Mouse (Mus musculus) hindlimb bud, embryonic 11.5 days (tissue): ENCODE results near the gene Arpc5.
"Not testable (repeated sequence)": the region's sequence is repeated elsewhere in the genome, so short reads cannot be mapped to it uniquely, and the experiment has no call there.

Source experiments
- DNase-seq: peaks from one replicate; pipeline ENCODE4 v3.0.0-alpha.2; 2012; ENCODE audit warnings: low read depth, low spot score; ENCODE audit errors: extremely low spot score

Arpc5 gene

DNA sequence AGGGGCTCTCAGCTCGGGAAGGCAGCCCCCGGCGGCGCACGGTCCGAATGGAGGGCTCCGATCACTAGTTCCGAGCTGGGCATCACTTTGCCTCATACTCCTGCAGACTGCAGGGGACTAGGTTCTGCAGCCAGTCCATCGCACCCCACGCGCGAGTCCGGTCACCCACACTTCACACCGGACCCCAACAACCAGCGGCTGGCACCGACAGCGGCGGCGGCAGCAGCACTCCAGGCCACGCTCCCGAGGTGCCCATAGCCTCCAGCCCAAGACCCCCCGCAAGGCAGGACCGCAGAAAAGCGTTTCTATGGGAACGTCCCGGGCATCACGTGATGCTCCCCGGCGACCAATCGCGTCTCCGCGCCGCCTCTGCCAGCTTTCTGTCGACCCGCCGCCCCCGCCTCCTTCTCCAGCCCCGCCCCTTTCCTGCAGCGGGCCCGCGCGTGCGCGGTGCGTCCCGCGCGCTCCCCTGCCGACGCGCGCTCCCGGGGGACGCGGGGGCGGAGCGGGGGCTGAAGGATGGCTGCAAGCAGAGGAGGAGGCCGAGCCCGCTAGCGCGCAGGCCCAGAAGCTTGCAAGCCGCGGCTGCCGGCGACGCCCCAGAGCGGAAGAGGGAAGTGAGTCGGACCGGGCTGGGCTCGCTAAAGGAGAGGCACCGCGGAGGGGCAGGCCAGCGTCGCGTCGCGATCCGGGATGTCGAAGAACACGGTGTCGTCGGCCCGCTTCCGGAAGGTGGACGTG, at the start of gene Arpc5, which contains the start of gene Rgl1:
TSS of gene Arpc5 (plus strand) at position 511 of the 741 bp plus-strand sequence.
TSS of gene Rgl1 (minus strand) at position 320 of the 741 bp plus-strand sequence.
- peak; percentile 61 for DNase-seq

DNA sequence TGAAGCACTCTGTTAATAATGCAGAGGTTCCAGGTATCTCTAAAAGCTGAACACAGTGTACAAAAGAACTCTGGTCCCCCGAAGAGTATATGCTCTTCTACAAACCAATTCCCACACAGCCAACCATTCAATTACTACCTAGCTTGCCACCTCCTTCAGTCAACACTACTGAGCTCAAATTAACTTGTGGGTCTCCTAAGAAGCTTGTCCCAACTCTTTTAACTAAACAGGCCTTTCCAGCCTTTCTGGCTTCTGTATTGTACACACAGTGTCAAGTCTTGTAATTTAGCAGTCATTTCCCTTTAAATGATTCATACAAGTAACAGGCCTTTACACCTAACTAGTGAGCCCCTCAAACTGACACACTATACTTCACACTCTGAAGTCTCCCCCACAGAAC, 49.0 kb upstream of the Arpc5 start:
- DNase-seq: no peak

DNA sequence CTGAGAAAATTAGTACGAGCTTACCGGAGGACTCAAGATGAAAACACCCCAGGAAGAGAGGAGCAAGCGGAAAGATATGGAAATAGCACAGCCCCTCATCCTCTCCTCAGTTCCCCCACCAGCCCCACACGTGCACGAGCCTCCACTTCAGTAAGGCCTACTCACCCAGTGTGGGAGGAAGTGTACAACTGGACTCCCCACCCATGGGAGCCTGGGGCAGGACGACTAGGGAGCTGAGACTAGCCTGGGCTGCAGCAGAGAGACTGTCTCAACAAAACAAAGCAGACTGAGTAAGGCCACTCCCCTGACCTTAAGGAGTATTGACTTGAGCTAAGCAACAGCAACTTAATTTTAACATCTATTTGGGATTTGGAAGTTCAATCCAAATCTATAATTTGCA, 48.1 kb upstream of the Arpc5 start:
- no peak for DNase-seq

DNA sequence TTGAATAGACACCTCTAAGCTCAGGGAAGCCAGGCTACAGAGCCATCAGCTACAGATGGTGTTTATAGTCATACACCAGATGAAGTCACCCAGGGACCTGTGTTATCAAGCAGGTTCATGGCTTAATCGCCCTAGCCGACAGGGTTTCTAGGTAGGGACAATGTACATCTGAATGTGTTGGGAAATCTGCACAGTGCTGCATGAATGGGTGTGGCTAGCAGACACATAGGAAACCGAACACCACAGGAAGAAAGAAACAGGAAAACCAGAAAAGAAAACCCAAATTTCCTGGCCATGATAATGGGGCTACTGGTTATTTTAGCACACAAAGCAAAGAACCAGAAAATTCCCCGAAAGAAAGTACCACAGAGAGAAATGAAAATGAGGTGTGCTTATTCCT, 45.4 kb upstream of the Arpc5 start:
- DNase-seq: no peak

DNA sequence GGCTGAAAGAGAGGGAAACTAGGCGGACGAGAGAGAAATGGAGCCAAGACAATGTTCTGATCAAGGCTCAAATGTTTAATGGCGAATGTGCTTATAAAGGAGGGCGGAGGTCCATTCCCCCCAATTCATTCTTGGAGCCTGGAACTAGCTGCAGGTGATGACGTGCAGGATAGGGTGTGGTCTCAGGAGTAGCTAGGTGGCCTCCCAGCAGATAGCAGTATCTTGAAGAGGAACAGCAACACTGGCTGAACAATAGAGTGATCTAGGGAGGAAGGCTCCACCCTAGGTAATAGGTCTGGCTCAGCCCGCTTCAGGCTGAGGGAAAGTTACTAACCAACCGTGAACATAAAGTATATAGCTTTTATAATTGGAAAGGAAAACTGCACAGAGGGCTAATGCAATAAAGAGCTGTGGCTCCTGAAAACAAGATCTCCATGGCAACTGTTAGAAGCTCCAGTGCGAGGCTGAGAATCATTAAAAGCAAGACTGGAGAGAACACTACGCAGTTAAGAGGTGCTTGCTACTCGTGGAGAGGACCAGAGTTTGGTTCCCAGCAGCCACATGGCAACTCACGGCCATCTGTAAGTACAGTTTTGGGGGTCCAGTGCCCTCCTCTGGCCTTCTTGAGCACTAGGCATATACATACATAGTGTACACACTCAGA, 44.7 kb upstream of the Arpc5 start:
- DNase-seq: no peak

DNA sequence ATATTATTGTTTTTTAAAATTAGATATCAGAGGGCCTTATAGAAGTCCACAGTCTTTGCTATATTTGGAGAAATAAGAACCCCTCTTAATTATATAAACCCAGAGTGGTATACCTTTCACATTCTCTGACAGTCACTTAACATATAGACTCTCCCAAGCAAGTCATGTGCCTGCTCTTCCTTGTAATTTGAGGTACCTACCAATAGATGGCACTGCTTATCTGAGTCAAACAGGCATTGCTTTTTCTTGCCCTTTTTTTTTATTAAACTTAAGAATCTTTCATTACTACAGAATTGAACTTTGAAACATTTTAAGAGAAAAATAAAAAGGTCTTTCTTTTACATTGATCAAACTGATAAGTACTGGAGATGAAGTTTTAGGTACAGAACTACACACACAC, 42.1 kb upstream of the Arpc5 start:
- DNase-seq: no peak

DNA sequence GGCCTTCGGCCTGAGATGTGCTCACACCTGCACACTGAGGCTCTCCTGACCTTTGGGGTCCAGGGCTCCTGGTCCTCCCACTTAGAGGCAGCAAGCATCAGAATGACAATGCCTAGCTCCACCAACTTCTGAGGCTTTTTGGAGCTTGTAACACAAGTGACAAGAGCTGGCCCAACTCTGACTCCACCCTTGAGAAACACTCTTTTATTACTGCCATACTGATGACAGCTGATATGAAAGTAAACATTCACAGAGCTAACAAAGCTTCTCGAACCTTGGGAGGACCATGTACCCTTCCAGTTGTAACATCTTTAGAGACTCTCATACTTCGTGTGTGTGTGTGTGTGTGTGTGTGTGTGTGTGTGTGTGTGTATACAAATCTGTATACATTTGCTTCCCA, 40.2 kb upstream of the Arpc5 start:
- no peak for DNase-seq

DNA sequence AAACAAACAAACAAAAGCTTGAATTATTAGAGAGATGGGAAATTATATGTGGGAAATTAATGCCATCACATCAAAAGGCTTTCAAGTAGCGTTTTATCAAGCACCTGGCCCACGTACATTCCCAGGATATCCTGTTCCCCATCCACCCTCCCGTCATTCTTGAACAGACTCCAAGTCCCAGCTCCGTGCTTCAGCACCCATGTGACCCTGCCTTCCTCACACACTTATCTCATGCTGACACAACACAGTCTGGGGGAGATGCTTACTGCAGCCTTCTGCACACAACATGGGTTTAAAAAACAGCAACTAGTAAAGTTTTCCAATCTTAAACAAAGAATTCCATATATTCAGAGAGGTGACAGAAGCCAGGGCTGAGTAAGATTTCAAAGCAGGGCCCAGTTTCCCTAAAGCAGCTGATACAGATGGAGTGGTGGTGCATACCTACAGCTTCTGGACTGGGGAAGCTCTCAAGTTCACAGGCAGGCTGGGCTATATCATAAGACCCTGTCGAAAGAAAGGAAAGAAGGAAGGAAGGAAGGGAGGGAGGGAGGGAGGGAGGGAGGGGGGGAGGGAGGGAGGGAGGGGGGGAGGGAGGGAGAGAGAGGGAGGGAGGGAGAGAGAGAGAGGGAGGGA, 38.6 kb upstream of the Arpc5 start:
- no peak for DNase-seq

DNA sequence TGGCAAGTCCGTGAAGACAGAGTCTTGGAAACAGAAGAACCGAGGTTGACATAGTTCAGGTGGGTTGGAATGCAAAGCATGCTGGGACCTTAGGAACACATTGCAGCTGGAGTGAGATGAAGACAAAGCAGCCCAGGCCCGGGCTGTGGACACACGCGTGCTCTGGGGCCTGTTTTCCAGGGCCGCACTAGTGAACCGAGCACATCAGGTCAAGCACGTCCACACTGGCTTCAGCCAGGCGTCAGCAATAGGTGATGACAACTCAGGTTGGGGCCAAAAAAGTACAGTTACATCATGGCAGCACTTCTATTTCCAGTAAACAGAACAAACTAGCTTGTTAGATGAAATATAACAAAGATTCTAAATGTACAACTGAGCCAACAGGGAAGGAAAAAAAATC, 27.5 kb upstream of the Arpc5 start:
- no peak for DNase-seq

DNA sequence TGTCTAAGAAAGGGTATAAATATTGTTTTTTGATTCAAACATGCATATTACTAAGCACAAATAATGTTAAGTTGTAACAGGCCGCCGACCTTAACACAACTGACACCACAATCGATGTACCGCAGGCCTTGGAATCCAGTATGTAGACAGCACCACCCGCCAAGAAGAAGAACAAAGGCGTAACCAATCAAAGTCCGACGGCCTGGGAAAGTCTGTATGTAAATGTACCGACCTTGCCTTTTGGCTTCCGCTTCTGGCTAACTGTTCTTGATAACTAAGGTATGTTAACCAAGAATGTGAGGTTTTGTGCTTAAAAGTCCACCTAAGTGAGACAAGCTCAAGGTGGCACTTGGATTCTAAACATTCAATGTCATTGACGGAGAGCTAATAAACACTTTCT, 27.0 kb upstream of the Arpc5 start:
- no peak for DNase-seq

DNA sequence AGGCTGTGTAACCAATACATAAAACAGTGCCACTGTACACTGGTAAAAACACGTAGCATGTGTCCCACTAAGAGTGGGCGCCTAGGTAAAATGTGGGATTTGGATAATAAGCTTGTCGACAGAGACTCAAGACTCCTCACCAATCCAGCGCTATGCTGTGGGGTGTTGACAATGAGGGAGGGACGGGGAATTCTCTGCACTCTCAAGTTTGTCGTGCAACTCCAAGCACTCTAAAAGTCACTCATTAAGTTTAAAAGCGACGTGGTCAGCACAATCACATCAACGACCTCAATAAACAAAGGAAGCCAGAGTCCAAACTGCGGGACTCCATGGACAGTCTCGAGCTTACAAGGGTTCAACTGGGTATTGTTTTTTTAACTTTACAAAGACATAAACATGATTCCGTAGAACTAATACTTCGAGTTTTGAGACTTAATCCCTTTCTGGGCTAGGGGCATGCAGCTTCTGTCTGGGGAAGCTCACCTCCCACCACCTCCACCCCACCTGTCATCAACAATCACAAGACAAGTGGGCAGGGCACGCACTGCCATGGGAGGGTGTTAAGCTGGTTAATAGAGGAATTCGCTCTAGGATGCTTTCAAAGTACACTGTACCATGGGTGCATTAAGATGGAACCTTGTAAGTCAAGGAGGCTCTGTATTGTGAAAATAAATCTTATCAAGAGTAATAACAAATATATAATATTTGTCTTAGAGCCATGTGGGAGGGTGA, 23.1 kb upstream of the Arpc5 start:
- no peak for DNase-seq

DNA sequence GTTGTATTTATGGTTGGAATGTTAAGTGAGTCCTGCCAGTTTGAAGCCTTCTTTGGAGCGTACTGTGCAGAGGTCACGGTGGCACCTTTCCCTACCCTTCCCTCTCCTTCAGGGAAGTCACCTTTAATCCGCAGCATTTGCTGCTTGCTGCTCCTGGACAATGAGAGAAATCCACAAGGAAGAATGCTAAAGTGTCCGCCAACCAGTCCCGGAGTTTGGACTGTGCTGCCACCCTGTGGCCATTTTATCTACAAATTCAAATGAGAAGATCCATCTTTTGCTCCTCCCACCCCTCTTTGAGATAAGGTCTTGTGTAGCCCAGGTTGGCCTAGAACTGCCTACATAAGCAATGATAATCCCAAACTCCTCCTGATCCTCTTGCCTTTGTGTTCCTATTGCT, 19.9 kb upstream of the Arpc5 start:
- peak; percentile 58 for DNase-seq

DNA sequence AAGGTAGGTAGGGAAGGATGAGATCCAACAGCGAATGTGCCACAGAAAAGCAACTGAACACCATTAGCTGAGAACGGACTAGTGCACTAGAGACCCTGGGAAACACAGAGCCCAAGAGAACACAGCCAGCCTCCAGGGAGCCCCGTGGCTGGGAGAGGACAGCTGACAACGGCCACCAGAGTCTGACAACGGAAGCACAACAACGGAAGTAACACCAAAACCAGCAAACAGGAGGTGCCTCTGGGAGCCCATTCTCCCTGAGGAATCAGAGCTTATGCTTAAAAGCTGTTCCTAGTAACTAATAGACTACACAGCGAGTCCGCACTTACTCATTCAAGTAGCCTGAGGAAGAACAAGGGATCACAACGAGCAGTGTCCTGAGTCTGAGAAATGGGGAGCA, 17.1 kb upstream of the Arpc5 start:
- no peak for DNase-seq

DNA sequence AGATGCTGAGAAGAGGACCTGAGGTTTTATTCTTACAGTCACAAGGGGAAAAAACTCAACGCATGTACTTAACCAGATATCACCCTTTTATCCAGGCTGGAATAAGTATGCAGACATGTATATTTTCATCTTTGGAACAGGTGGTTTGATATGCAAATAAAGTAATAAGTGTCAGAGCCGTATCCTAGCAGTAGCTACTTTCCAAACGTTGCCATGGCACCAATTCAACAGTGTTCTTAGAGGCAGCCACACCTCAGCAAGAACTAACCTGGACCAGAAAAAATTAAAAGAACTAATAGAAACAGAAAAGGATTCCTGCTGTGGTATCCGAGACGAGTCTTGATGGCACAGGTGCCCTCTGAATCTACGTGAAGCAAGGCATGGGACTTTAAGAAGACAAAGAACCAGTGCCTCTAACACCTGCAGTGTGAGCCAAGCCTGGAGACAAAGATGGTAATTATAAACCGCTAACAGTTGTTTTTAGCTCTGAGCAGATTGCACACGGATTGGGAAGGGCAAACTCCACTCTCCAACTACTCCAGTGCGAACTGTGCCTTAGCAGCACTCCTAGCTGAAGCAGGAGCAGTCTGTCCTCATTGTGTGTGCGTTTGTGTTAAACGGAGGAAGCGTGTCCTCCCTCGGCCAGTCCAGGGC, 15.9 kb upstream of the Arpc5 start, which contains the start of gene Apobec4:
TSS of gene Apobec4 (plus strand) at position 240 of the 654 bp plus-strand sequence.
- no peak for DNase-seq

DNA sequence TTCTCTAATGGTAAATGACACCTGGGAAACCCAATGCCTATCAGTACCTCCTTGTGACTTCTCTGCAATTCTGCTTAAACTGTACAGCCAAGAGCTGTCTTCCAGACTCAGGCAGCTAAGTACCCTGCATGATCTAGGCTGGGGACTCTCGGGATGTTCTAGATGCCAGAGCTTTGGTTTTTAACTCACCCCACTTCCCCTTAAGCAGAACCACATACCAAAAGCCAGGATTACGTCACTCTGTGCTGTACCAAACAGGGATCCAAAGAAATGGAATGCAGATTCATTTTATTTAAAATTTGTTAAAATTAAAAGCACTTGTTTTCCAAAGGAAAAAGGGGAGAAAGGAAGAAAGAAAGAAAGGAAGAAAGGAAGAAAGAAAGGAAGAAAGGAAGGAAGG, 4.6 kb upstream of the Arpc5 start:
- DNase-seq: no peak

DNA sequence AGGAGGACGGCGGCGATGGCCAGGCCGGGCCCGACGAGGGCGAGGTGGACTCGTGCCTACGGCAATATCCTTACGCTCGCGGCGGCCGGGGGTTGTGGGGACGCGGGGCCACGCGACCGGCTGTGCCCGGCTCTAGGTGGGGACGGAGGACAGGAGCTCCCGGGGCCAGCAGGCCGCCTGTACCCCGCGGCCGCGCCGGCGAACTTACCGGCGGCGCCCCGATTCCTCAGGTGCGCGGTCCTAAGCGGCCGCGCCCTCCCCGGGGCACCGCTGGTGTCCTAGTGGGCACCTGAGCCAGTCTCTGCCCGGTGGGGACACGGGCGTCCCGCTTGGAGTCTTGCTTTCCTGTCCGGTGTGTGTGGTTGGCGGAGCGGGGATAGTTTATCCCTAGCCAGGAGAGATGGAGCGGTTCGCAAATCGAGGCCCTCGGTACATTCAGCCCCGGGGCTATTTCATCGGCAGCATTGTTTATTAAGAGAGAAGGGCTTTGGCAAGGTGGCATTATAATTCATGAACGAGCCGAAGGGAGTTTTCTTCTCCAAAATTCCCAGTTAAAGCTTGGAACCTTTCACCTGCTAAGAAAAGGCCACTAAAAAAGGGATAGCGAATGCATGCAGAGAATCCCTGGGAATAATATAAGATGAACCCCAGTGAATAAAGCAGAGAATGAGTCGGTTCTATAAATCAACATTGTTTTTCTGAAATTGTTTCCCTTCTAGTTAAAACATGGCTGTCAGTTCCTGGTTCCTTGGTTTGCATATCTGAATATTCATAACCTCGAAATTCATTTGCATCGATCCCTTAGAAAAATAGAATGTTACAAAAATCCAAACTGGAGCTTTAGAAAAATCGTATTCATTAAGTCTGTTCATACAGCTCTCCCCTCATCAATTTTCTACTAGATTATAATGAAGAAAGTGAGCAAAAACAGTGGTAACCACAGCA, 734 bp downstream of the Arpc5 start:
- no peak for DNase-seq

DNA sequence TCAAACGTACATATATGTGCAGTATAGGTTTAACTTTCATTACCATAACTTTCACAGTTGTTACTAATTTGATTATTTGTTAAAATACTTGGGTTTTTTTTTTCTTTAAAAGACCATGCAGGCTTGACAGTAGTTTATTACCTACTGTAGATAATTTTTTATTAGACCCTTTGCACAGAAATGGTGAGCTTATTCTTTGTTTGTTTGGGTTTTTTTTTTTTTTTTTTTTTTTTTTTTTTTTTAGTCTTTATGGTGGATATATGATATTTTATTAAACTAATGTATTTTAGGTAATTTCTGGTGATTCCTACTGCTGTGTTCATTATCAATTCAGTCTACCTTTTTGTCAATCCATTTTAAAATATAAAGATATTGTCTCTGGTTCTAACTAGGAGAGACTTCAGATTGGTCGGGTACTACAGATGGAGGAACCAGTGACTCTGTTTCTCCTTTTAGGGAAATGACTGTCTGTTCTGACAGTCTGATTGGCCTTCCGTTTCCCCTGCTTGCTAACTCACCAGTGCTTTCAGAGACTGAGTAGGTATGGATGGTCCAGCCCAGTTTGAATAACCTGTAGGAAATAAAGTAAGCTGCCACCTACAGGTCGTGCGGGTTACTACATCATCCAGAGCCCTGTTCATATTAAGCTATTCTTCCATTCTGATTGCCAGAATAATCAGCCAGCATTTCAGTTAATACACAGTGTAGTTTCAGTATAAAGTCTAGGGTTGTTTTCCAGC, 1.6 kb downstream of the Arpc5 start:
- peak; percentile 78 for DNase-seq

DNA sequence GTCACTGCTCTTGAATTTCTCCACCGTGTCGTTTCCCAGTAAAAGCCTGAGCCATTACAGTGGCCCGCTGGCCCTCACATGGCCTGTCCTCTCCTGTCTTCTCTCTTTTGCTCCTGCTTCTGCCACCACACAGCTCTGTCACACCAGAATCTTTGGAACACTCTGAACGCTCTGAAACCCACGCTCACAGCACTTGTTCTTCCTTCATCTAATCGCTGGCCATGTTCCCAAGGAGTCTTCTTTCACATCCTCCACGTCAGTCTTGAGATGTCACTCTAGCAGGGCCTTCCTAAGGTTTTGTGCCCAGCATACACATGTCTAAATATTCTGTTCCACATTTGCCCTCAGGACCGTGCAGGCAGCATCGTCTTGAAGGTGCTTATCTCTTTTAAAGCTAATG, 4.7 kb downstream of the Arpc5 start:
- DNase-seq: no peak

DNA sequence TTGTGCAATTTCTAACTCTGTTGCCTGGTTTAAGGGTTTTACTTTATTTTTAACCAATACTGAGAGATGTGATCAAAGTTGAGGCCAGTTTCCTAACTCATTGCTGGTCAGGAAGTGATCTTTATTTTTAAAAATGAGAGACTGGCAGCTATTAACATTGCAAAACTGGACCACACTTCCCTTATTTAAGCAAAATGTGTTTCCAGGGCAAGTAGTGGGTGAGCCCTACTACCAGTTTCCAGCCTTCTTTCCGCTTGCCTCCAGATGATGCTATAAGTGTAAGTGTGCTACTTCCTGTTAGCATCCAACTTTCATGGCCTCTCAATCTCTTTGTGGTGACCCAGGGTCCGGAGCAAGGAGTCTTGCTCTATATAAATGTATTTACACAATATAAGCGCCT, 8.3 kb downstream of the Arpc5 start:
- not testable (repeated sequence) for DNase-seq
